Mouse (Mus musculus): Measurements from ENCODE around the gene Hcn1. TPM values are rescaled to one million over a fixed set of nuclear protein-coding genes. Genes with fewer than 3 reads are reported as not detected.
A peak's percentile ranks its signal among the peaks of the same experiment; 100 is the strongest.

Gene Hcn1
- total RNA-seq (2014; rRNA removed) (5.2 and 6.5 TPM in 2 replicates), polyA plus RNA-seq (2015; fragmentation: Nextera tagmentation; extraction: Ambion mirVana) (0.94 and 1.1 TPM in 2 replicates)

DNA sequence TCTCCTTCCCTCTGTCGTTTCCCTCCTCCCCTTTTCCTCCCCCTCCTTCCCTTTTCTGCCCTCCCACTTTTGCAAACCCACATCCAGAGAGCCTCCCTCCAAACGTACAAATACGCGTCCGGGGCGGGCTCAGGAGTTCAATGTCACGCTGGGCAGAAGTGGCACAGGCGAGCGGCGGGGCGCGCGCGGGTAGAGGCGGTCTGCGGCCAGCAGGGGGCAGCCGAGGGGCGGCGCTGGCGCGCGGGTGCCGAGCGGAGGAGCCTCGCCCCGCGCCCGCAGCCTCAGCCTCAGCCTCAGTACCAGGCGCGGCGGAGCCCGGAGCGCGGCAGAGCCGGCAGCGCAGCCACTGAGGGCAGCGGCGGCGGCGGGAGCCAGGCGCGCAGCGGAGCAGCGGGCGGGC, at the start of gene Hcn1:
Gene Hcn1 (plus strand): TSS at position 140 of the 400 bp plus-strand sequence.
- H3K27ac ChIP-seq (ENCODE audit: low read depth, low read length): peak within 1 kb of the TSS; percentile 43; the same call in 1 of the 2 replicates
- peak within 1 kb of the TSS; percentile 67 for H3K9ac ChIP-seq (replicated peaks; ENCODE audit: low read length, poor library complexity, severe bottlenecking)
- peak; percentile 80 for DNase-seq (ENCODE audit: low spot score)
- no peaks in the 10 kb centered on the region for H3K27me3 ChIP-seq (ENCODE audit: insufficient read depth, low read length)
- no peaks in the 10 kb centered on the region for H3K36me3 ChIP-seq (ENCODE audit: insufficient read depth, low read length)
- H3K9me3 ChIP-seq (ENCODE audit: low read length): no peaks in the 10 kb centered on the region
- peak within 1 kb of the TSS; percentile 59 for H3K4me2 ChIP-seq (ENCODE audit: low read depth, low read length, poor library complexity, severe bottlenecking)
- TF ChIP-seq CTCF (IDR thresholded peaks at IDR 0.05): peak; percentile 72
- H3K4me1 ChIP-seq (ENCODE audit: insufficient read depth, low read length): no peaks in the 10 kb centered on the region
- peak within 1 kb of the TSS; percentile 79 for H3K4me3 ChIP-seq (ENCODE audit: low read depth, low read length)
- 1% methylated on average over 24 of the region's 45 CpGs for WGBS
- ATAC-seq (ENCODE audit: low FRiP score): peak; percentile 97

DNA sequence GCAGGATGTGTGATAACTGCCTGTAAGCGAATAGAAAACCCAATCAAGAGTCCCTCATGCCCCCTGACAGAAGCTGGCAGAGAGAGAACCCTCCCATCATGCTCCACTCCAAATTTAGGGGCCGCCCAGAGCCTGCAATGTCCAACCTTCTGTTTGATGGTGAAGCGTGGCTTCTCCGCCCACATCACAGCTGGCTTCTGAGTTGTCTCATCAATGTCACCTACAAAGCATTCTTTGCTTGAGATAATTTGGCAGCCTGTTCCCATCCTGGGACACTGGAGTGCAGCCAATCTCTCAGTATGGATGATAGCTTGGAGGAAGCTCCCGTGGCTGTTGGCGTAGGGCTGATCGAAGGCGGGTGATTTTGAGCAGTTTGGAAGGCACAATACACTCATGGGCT, 34.9 kb upstream of the Hcn1 start:
- Histone ChIP-seq H3K9me3 (ENCODE audit: low read length) (no peaks in the 10 kb centered on the region), H3K36me3 (ENCODE audit: insufficient read depth, low read length) (no peaks in the 10 kb centered on the region), H3K27me3 (ENCODE audit: insufficient read depth, low read length) (no peaks in the 10 kb centered on the region), H3K27ac (ENCODE audit: low read depth, low read length) (no peak overlapping the region), H3K4me3 (ENCODE audit: low read depth, low read length) (no peak overlapping the region), H3K4me1 (ENCODE audit: insufficient read depth, low read length) (no peaks in the 10 kb centered on the region), H3K4me2 (ENCODE audit: low read depth, low read length, poor library complexity, severe bottlenecking) (no peak overlapping the region), H3K9ac (replicated peaks; ENCODE audit: low read length, poor library complexity, severe bottlenecking) (no peak overlapping the region)
- WGBS: 77% methylated on average over 8 of the region's 8 CpGs
- peak; percentile 85 for DNase-seq (ENCODE audit: low spot score)
- no peak for TF ChIP-seq CTCF (IDR thresholded peaks at IDR 0.05)
- peak; percentile 54; the same call in 1 of the 2 replicates for ATAC-seq (ENCODE audit: low FRiP score)

DNA sequence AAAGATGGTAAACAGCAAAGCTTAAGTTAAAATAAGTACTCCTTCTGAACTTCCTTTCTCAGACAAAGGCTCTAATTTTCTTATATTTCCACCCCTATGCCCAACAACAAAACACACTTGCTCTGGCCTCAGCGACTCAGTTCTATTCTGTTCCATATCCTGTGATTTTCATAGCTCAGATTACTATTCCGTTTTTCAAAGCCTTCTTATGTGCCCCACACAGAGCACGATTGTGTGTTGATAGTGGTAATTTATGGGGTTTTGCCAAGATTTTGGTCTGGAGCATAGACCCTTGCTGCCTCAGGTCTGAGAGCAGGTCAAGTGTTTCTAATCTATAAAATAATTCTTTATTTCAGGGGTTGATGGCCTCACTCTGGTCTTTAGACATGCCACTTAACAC, 30.4 kb upstream of the Hcn1 start:
- WGBS: 50% methylated on average over 3 of the region's 3 CpGs
- no peak for DNase-seq (ENCODE audit: low spot score)
- Histone ChIP-seq H3K9ac (replicated peaks; ENCODE audit: low read length, poor library complexity, severe bottlenecking) (no peak overlapping the region), H3K4me1 (ENCODE audit: insufficient read depth, low read length) (no peaks in the 10 kb centered on the region), H3K27me3 (ENCODE audit: insufficient read depth, low read length) (no peaks in the 10 kb centered on the region), H3K36me3 (ENCODE audit: insufficient read depth, low read length) (no peaks in the 10 kb centered on the region), H3K4me2 (ENCODE audit: low read depth, low read length, poor library complexity, severe bottlenecking) (no peak overlapping the region), H3K27ac (ENCODE audit: low read depth, low read length) (no peak overlapping the region), H3K4me3 (ENCODE audit: low read depth, low read length) (no peak overlapping the region), H3K9me3 (ENCODE audit: low read length) (no peaks in the 10 kb centered on the region)
- no peak for ATAC-seq (ENCODE audit: low FRiP score)
- no peak for TF ChIP-seq CTCF (IDR thresholded peaks at IDR 0.05)

DNA sequence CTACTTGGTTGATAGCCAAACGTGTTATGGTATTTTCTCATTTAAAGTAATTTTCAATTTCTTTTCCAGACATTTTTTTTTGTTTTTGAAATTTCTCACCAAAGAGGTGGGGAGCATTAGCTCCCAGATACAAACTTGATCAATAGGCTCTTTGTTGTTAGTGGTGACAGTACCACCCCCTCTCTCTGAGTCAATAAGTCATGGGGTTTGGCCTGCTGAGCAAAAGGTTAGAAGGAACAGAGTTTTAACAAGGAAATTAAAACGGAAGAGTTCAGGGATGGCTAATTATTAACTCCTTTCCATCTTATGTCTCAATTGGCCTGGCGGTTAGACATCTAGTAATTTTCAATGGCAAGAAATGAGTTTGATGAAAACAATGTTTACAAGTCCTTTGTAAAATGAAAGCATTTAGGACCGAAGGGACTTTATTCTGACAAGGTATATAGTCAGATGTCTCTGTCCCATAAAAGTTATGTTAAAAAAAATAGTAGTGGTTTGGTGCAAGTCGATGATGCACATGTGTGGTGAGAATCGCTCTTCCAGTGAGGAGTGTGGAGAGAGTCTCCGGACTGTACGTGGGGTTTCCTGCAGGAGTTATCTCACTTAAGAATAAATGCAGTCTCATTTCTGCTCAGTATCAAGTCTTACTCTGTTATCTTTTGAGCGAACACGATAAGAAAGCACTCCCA, 7.5 kb upstream of the Hcn1 start:
- Histone ChIP-seq H3K4me3 (ENCODE audit: low read depth, low read length) (no peak overlapping the region), H3K9ac (replicated peaks; ENCODE audit: low read length, poor library complexity, severe bottlenecking) (no peak overlapping the region), H3K4me2 (ENCODE audit: low read depth, low read length, poor library complexity, severe bottlenecking) (no peak overlapping the region), H3K4me1 (ENCODE audit: insufficient read depth, low read length) (no peaks in the 10 kb centered on the region), H3K27ac (ENCODE audit: low read depth, low read length) (no peak overlapping the region), H3K36me3 (ENCODE audit: insufficient read depth, low read length) (no peaks in the 10 kb centered on the region), H3K27me3 (ENCODE audit: insufficient read depth, low read length) (no peaks in the 10 kb centered on the region), H3K9me3 (ENCODE audit: low read length) (no peaks in the 10 kb centered on the region)
- no peak for ATAC-seq (ENCODE audit: low FRiP score)
- DNase-seq (ENCODE audit: low spot score): no peak
- 61% methylated on average over 10 of the region's 10 CpGs for WGBS
- TF ChIP-seq CTCF (IDR thresholded peaks at IDR 0.05): no peak

DNA sequence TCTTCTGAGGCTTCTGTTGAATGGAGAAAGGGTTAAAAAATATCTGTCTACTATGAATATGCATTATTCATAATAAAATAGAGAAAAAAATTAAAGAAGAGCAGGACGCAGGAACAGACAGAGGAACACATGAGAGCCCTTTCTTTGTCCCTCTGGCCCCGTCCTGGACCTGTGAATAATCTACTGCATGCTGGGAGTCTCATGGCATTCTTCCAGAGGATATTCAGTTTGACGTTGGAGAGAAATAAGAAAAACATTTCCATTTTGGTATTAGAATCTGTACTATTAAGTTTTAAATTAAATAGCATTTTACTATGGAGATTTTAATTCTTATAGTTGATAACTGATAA, 7.0 kb upstream of the Hcn1 start:
- WGBS: 24% methylated on average over 3 of the region's 3 CpGs

DNA sequence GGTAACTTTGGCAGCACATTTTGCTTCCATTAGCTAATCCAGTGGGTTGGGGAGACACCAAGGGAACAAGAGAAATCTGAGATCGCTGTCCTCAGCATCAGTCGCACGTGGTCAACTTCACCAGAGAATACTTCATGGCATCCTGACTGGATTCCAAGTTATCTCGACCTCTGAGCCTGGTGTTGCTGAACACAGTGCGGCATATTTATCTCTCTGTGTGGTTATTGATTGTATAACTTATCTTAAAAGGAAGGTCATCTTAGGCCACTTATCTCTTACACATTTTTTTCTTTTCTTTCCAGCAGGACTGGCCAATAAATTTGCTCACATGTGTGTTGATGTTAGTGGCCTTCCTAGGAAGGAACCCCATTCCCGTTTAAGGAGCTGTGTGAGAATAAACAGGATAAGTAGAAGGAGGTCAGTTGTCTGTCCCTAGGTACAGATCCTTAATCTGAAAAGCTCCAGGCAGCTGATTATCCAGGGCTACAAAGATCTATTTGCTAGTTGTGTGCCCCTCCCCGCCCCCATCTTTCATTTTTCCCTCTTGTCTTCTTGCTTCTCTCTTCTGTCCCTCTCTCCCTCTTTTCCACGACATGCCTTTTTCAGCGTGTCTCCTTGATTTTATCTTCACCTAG, 672 bp upstream of the Hcn1 start:
- TF ChIP-seq CTCF (IDR thresholded peaks at IDR 0.05): no peak
- H3K9ac ChIP-seq (replicated peaks; ENCODE audit: low read length, poor library complexity, severe bottlenecking): no peak overlapping the region
- no peaks in the 10 kb centered on the region for H3K27me3 ChIP-seq (ENCODE audit: insufficient read depth, low read length)
- H3K4me3 ChIP-seq (ENCODE audit: low read depth, low read length): no peak overlapping the region
- H3K36me3 ChIP-seq (ENCODE audit: insufficient read depth, low read length): no peaks in the 10 kb centered on the region
- 56% methylated on average over 9 of the region's 9 CpGs for WGBS
- no peaks in the 10 kb centered on the region for H3K9me3 ChIP-seq (ENCODE audit: low read length)
- peak overlapping the region; percentile 59 for H3K4me2 ChIP-seq (ENCODE audit: low read depth, low read length, poor library complexity, severe bottlenecking)
- ATAC-seq (ENCODE audit: low FRiP score) (no peak), DNase-seq (ENCODE audit: low spot score) (peak; percentile 35)
- H3K4me1 ChIP-seq (ENCODE audit: insufficient read depth, low read length): no peaks in the 10 kb centered on the region
- no peak overlapping the region for H3K27ac ChIP-seq (ENCODE audit: low read depth, low read length)

More for the DNA sequence above, 7.0 kb upstream of the Hcn1 start:
- Histone ChIP-seq H3K36me3 (ENCODE audit: insufficient read depth, low read length) (no peaks in the 10 kb centered on the region), H3K4me3 (ENCODE audit: low read depth, low read length) (no peak overlapping the region), H3K27ac (ENCODE audit: low read depth, low read length) (no peak overlapping the region), H3K9me3 (ENCODE audit: low read length) (no peaks in the 10 kb centered on the region), H3K9ac (replicated peaks; ENCODE audit: low read length, poor library complexity, severe bottlenecking) (no peak overlapping the region), H3K4me1 (ENCODE audit: insufficient read depth, low read length) (no peaks in the 10 kb centered on the region), H3K27me3 (ENCODE audit: insufficient read depth, low read length) (no peaks in the 10 kb centered on the region), H3K4me2 (ENCODE audit: low read depth, low read length, poor library complexity, severe bottlenecking) (no peak overlapping the region)
- no peak for DNase-seq (ENCODE audit: low spot score)
- ATAC-seq (ENCODE audit: low FRiP score): no peak
- TF ChIP-seq CTCF (IDR thresholded peaks at IDR 0.05): no peak

Measured in midbrain, postnatal 0 days (tissue).